Mouse (Mus musculus) frontal cortex, adult 2 months (tissue): Measurements from ENCODE around the gene Map3k13. TPM values are rescaled to one million over a fixed set of nuclear protein-coding genes. Genes with fewer than 3 reads are reported as not detected.

ENCODE experiments used
- polyA plus RNA-seq: library from polyadenylated mRNA; depleted of rRNA; stranded (reverse); fragments of >200 nt; gene quantifications from 2 replicates; pipeline ENCODE4 v1.2.3, GENCODE M21; 2012; rRNA removed

Gene Map3k13
- polyA plus RNA-seq, 1 experiment: 7.8 TPM

Other genes with a start within 250 kb of the Map3k13 start
- 26.9 and 32.8 TPM in 2 replicates for gene 2510009E07Rik, start 99.7 kb upstream of the Map3k13 start, polyA plus RNA-seq
- gene Ehhadh, start 6.5 kb upstream of the Map3k13 start, polyA plus RNA-seq: 5.7 and 6.1 TPM in 2 replicates
- gene Tmem41a, start 153.2 kb downstream of the Map3k13 start, polyA plus RNA-seq: 19.2 and 21.3 TPM in 2 replicates
- gene Liph, start 201.3 kb downstream of the Map3k13 start, polyA plus RNA-seq: 0.71 and 1.8 TPM in 2 replicates
- 59.8 and 60.1 TPM in 2 replicates for gene Senp2, start 215.1 kb downstream of the Map3k13 start, polyA plus RNA-seq